Comparison of ENCODE assay signal across 16 mouse cellular contexts in genomic region chr5:98576538-98576937, GRCm38 (mm10). TPM values are rescaled to one million over a fixed set of nuclear protein-coding genes. Genes with fewer than 3 reads are reported as not detected.
A peak's percentile ranks its signal among the peaks of the same experiment; 100 is the strongest.
DNase-seq lines count a peak whose midpoint lies in the region; ATAC-seq and TF ChIP-seq lines count a peak whose summit lies in the region.
"Not testable (repeated sequence)": the region's sequence is repeated elsewhere in the genome, so short reads cannot be mapped to it uniquely, and the experiment has no call there.
"Had no signal": no experiment of that assay in that cellular context is flagged by ENCODE, and none has a peak within 500 bp of the region (broad histone marks: within the 10 kb centered on the region; RNA-seq: fewer than 3 reads in every experiment).

No protein-coding gene starts in this region.

- not testable (repeated sequence) for H3K9me3 ChIP-seq in lung, embryonic 15.5 days; lung, postnatal 0 days (ENCODE audit: low read length); midbrain, embryonic 11.5 days (ENCODE audit: control insufficient read depth, low read length); stomach, embryonic 15.5 days

- peaks cover 34% of the 10 kb centered on the region for H3K4me1 ChIP-seq in lung, embryonic 15.5 days
- H3K4me1 ChIP-seq in lung, postnatal 0 days (ENCODE audit: insufficient read depth, low read depth, low read length); midbrain, embryonic 11.5 days (ENCODE audit: control insufficient read depth, insufficient read depth, low read length); stomach, embryonic 15.5 days: not testable (repeated sequence)

- not testable (repeated sequence) for H3K36me3 ChIP-seq in lung, embryonic 15.5 days; lung, postnatal 0 days (ENCODE audit: insufficient read depth, low read length); midbrain, embryonic 11.5 days (ENCODE audit: control insufficient read depth, insufficient read depth, low read length); stomach, embryonic 15.5 days

- WGBS in lung, embryonic 15.5 days, result 33% methylated on average over 6 of the region's 6 CpGs
- WGBS in lung, postnatal 0 days, result 41% methylated on average over 6 of the region's 6 CpGs
- 92% methylated on average over 6 of the region's 6 CpGs for WGBS in midbrain, embryonic 11.5 days
- 47% methylated on average over 6 of the region's 6 CpGs for WGBS in stomach, embryonic 15.5 days

- TF ChIP-seq EP300 in lung, postnatal 0 days (IDR thresholded peaks at IDR 0.05), result 0 out of 2 replicates have a peak, but pooled peaks have one; percentile 12

- H3K4me2 ChIP-seq in lung, embryonic 15.5 days; midbrain, embryonic 11.5 days; stomach, embryonic 15.5 days: not testable (repeated sequence)
- 0 out of 2 replicates have a peak overlapping the region, but pooled peaks have one; percentile 5 for H3K4me2 ChIP-seq in lung, postnatal 0 days (replicated peaks; ENCODE audit: low read depth, low read length)

- H3K9ac ChIP-seq in lung, embryonic 15.5 days; lung, postnatal 0 days (replicated peaks; ENCODE audit: low read depth); midbrain, embryonic 11.5 days (ENCODE audit: low read length); stomach, embryonic 15.5 days: not testable (repeated sequence)

- H3K4me3 ChIP-seq in lung, embryonic 15.5 days; lung, postnatal 0 days (ENCODE audit: low read depth, low read length); midbrain, embryonic 11.5 days (ENCODE audit: low read depth, low read length); stomach, embryonic 15.5 days (replicated peaks): not testable (repeated sequence)

- DNase-seq in lung, adult 18-20 months, result peak; percentile 18 to 26
- DNase-seq in lung, postnatal 0 days (ENCODE audit: low spot score), result peak; percentile 16
- DNase-seq in lung, postnatal 25 days (ENCODE audit: low spot score), result peak; percentile 16
- peak; percentile 54 for DNase-seq in midbrain, embryonic 11.5 days (ENCODE audit: low spot score, missing footprints)

- H3K27ac ChIP-seq in lung, embryonic 15.5 days, result peak overlapping the region; percentile 79
- not testable (repeated sequence) for H3K27ac ChIP-seq in lung, postnatal 0 days (ENCODE audit: low read length); midbrain, embryonic 11.5 days (ENCODE audit: low read depth, low read length); stomach, embryonic 15.5 days

- H3K27me3 ChIP-seq in lung, embryonic 15.5 days; lung, postnatal 0 days (replicated peaks; ENCODE audit: insufficient read depth, low read length); midbrain, embryonic 11.5 days (ENCODE audit: control insufficient read depth, insufficient read depth, low read length); stomach, embryonic 15.5 days (replicated peaks): not testable (repeated sequence)

- not testable (repeated sequence) for TF ChIP-seq CTCF in lung, postnatal 0 days (IDR thresholded peaks at IDR 0.05)

- ATAC-seq in lung, embryonic 15.5 days (ENCODE audit: borderline replicate concordance, extremely low read depth, low FRiP score, low TSS enrichment), result peak; percentile 47; the same call in 1 of the 2 replicates
- ATAC-seq in lung, postnatal 0 days, result peak; percentile 60; the same call in 1 of the 2 replicates
- ATAC-seq in midbrain, embryonic 11.5 days (ENCODE audit: low FRiP score), result not testable (repeated sequence)
- peak; percentile 53; the same call in 1 of the 2 replicates for ATAC-seq in stomach, embryonic 15.5 days (ENCODE audit: insufficient read depth, low FRiP score, low read depth)

RNA-seq across cellular contexts. Expression of gene Gm11111, which starts 24.0 kb away (rescaled TPM):
- polyA plus RNA-seq in lung, embryonic 15.5 days (2015; fragmentation: Nextera tagmentation; extraction: Ambion mirVana), result not detected in 2 replicates
- polyA plus RNA-seq in lung, postnatal 0 days (2015; fragmentation: Nextera tagmentation; extraction: Ambion mirVana), result not detected in 2 replicates
- polyA plus RNA-seq in midbrain, embryonic 11.5 days (2014; fragmentation: Nextera tagmentation; extraction: Ambion mirVana), result not detected in 2 replicates
- not detected in 2 replicates for polyA plus RNA-seq in stomach, embryonic 15.5 days (2015; fragmentation: Nextera tagmentation; extraction: Ambion mirVana)
- polyA plus RNA-seq: activated CD4-positive, CD25-positive, alpha-beta regulatory T cell, adult 4 months; C2C12; cerebellum, adult 2 months; cortical plate, adult 2 months; embryonic facial prominence, embryonic 10.5 days; embryonic facial prominence, embryonic 12.5 days; embryonic facial prominence, embryonic 14.5 days; forebrain, embryonic 11.5 days; forebrain, embryonic 13.5 days; forebrain, embryonic 15.5 days had no signal
